Mouse (Mus musculus) cerebellum, adult 2 months (tissue): ENCODE measurements around the gene Sdhd. TPM values are rescaled to one million over a fixed set of nuclear protein-coding genes. Genes with fewer than 3 reads are reported as not detected.
A peak's percentile ranks its signal among the peaks of the same experiment; 100 is the strongest.

Experiments
- DNase-seq, 2 experiments: peaks; one replicate each; pipeline ENCODE4 v3.0.0; 2021
- H3K27ac ChIP-seq: fragments of 200-500 bp; 2 replicates; pipeline ENCODE4 v1.5.1; 2012; ENCODE audit warnings: low read length, control low read depth, inconsistent platforms; ENCODE audit not compliant: insufficient read depth
- H3K27me3 ChIP-seq: fragments of 200-500 bp; 2 replicates; pipeline ENCODE4 v1.6.1; 2012; ENCODE audit warnings: inconsistent platforms, mild to moderate bottlenecking, low read length, moderate library complexity; ENCODE audit not compliant: control insufficient read depth, insufficient read depth
- H3K4me1 ChIP-seq: fragments of 200-500 bp; 2 replicates; pipeline ENCODE4 v1.6.1; 2011; ENCODE audit warnings: low read length; ENCODE audit not compliant: control insufficient read depth, insufficient read depth
- H3K4me3 ChIP-seq: fragments of 200-500 bp; replicated peaks from 2 replicates; pipeline ENCODE3; 2011; ENCODE audit warnings: mild to moderate bottlenecking, low read depth, low read length, control low read depth; ENCODE audit not compliant: insufficient read depth
- CTCF ChIP-seq: fragments of 200-500 bp; IDR thresholded peaks from 2 replicates; pipeline ENCODE4 v1.5.1; 2011; ENCODE audit warnings: low read depth, mild to moderate bottlenecking, control low read depth, low read length, moderate library complexity, borderline replicate concordance; ENCODE audit not compliant: insufficient read depth
- POLR2A ChIP-seq: fragments of 200-500 bp; IDR thresholded peaks from 2 replicates; pipeline ENCODE4 v1.6.1; 2011; ENCODE audit warnings: low read length, control low read depth, borderline replicate concordance; ENCODE audit not compliant: insufficient read depth
- WGBS: fragments of 180-500 bp; shearing (Covaris S2); methylation state at CpG from one replicate; pipeline ENCODE4 v1.1.7; 2018; 5-methylcytosine and 5-hydroxymethylcytosine counted together
- polyA plus RNA-seq: library from polyadenylated mRNA; depleted of rRNA; stranded (reverse); fragments of >200 nt; gene quantifications from 2 replicates; pipeline ENCODE4 v1.2.3, GENCODE M21; 2012; rRNA removed

Gene Sdhd
- polyA plus RNA-seq, 1 experiment = 193 TPM

DNA sequence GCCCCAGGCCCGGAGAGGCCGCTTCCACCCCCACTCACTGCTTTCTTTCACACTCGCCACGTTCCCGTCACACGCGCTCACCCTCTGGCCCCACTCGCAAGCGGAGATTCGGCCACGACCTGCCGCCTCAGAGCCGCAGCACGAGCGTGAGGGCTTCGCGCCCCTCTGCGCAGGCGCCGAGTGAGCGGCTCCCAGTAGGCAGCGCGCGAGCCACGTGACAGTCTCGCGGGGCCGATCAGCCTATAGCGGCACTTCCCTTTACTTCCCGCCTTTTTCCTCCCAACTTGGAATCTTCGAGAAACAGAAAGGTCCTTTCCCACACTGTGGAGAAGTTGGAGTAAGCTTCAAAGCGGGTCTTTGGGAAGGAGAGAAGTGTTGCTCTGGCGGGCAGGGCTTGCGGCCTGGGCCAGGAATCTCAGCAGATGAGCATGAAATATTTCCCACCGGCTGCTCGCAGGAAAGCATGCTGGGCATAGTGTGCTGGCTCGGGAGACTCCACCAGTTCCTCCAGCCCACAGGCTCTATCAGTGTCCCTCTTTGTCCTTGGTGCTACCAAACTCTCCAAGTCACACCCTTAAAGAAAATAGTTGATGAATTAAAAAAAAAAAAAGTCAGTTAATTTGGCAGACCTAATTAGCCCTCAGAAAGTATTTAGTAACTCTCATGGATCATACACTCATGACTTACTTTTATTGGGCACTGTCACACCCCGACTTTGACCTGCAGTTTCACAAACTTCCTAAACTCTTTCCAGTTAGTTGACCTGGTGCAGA, 42.3 kb downstream of the Sdhd start, which contains the start of gene Tex12:
Gene Tex12 (minus strand): TSS at position 181 of the 773 bp plus-strand sequence.
- TF ChIP-seq CTCF = no peak
- no peak for TF ChIP-seq POLR2A
- H3K4me1 ChIP-seq = no peaks in the 10 kb centered on the region
- 87% methylated on average over 38 of the region's 38 CpGs for WGBS
- H3K27me3 ChIP-seq = no peaks in the 10 kb centered on the region; the same call in 1 of the 2 replicates
- no peak within 1 kb of the TSS for H3K27ac ChIP-seq
- no peak for DNase-seq
- no peak within 1 kb of the TSS for H3K4me3 ChIP-seq

DNA sequence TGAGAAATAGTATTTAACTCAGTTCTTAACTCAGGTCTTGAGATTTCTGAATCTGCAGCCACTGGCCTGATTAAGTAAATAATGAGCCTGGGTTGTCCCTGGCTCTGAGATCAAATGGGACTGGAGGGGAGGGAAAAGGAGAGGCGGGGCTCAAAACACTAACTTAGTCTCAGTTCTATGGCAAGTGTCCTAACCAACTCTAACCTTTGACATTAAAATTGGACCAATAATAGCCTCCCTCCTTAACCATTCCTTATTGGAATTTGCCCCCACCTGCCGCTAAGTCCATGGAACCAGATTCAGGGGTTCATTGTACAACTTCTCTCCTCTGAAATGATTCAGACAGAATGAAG, 48.5 kb downstream of the Sdhd start, which contains the start of gene Bco2:
Gene Bco2 (minus strand): TSS at position 88 of the 353 bp plus-strand sequence.
- WGBS = 48% methylated on average over 2 of the region's 2 CpGs
- peak within 1 kb of the TSS; percentile 54; the same call in 1 of the 2 replicates for H3K27ac ChIP-seq
- TF ChIP-seq CTCF (no peak), POLR2A (no peak)
- H3K27me3 ChIP-seq = no peaks in the 10 kb centered on the region
- no peaks in the 10 kb centered on the region for H3K4me1 ChIP-seq
- peak within 1 kb of the TSS; percentile 29 for H3K4me3 ChIP-seq
- no peak for DNase-seq

DNA sequence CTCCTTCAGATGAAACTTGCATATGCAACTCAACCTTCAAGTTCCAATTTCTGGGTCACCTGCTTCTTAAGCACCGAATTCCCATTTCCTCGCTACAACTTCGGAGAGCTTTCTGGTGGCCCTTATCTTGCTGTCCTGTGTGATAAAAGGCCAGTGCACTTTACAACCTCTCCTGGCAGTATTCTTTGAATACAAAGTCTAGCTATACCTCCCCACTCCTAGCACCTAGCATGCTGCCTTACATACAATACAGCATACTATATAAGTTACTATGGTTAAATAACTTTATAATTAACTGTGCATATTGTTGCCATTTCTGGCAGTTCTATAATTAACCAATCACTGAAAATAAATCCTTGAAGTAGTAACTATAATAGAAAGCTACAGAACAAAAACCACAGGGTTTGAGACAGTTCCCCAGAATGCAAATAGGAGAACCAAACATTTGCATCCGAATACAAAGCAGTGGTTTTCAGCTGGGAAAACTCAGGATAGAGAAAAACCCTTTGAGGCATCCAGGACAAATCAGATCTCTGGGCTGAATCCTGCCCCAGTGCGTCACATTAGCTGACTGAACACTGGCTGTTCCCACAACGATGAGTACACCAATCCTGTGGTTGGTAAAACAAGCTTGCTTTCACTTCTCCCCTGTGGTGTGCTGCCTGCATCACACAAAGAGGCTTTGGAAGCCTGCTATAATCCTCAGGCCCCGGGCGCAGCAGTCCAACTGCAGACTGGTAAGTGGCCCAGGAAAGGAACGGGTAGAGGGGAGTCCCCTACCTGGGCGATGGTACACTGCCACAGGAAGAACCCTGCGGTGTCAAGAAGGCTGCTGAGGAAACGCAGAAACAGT, 49.1 kb downstream of the Sdhd start, which contains the start of gene Il18:
Gene Il18 (plus strand): TSS at position 587 of the 853 bp plus-strand sequence.
- peak; percentile 18 to 35 for DNase-seq
- TF ChIP-seq POLR2A (no peak), CTCF (no peak)
- WGBS = 30% methylated on average over 12 of the region's 12 CpGs
- Histone ChIP-seq H3K27me3 (no peaks in the 10 kb centered on the region), H3K27ac (peak within 1 kb of the TSS; percentile 54; the same call in 1 of the 2 replicates), H3K4me3 (peak within 1 kb of the TSS; percentile 29), H3K4me1 (no peaks in the 10 kb centered on the region)

DNA sequence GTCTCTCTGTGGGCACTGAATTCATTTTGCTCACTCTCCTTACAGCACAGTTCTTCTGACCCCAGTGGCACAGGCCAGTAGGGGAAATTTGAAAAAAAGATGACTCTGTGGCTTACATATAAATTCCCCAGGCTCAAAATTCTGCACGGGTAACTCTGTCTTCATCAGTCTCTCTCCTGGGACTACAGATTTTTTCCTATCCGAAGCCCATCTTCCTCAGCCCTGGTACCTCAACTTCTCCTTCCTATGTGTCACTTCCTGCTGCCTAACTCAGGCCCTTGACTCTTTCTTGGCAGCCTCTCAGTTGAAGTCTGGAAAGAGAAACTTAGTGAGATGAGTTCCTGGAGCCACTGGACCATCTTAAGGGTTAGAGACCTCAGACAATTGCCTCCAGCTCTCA, 50.1 kb downstream of the Sdhd start:
- no peaks in the 10 kb centered on the region; the same call in 1 of the 2 replicates for H3K27me3 ChIP-seq
- TF ChIP-seq CTCF (no peak), POLR2A (no peak)
- no peak for DNase-seq
- WGBS = 75% methylated on average over 2 of the region's 2 CpGs
- no peak overlapping the region for H3K4me3 ChIP-seq
- no peak overlapping the region for H3K27ac ChIP-seq
- H3K4me1 ChIP-seq = no peaks in the 10 kb centered on the region

DNA sequence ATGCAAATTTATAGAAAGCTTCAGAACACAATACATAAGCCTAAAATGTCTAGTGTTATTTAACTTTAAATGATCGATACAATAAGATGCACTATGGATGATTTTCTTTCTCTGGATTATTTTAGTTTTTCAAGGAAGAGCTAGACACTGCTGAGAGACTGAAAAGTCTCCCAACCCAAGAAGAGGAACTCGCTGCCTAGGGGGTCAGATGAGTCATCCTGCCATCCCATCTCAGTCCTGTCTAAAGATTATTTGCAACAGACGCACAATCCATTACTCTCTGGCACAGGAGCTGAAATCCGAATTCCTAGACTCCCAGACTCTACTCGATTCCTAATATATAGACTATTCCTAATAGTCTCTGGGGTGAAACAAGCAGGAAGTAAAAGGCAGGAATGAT, 51.4 kb downstream of the Sdhd start:
- no peak overlapping the region for H3K4me3 ChIP-seq
- no peak overlapping the region for H3K27ac ChIP-seq
- no peak for DNase-seq
- no peak for TF ChIP-seq CTCF
- no peak for TF ChIP-seq POLR2A
- no peaks in the 10 kb centered on the region; the same call in 1 of the 2 replicates for H3K27me3 ChIP-seq
- WGBS = 77% methylated on average over 5 of the region's 5 CpGs
- H3K4me1 ChIP-seq = no peaks in the 10 kb centered on the region

DNA sequence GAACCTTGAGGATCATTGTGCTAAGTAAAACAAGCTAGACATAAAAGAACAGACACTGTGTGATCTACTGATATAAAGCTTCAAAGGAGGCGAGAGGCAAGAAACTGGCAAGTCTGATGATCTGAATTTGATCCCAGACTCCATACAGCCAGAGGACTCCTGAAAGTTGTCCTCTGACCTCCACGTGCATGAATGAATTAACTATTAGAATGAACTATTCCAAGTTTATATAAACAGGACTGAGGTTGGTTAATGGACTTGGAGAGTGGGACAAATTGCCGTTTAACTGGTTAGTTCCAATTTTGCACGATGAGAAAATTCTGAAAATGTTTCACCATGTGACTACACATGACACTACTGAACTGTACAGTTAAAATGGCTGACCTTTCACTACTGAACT, 54.7 kb downstream of the Sdhd start:
- 84% methylated on average over 4 of the region's 4 CpGs for WGBS
- H3K4me1 ChIP-seq = no peaks in the 10 kb centered on the region
- H3K27ac ChIP-seq = no peak overlapping the region
- DNase-seq = no peak
- no peak overlapping the region for H3K4me3 ChIP-seq
- TF ChIP-seq POLR2A (no peak), CTCF (no peak)
- H3K27me3 ChIP-seq = no peaks in the 10 kb centered on the region; the same call in 1 of the 2 replicates

DNA sequence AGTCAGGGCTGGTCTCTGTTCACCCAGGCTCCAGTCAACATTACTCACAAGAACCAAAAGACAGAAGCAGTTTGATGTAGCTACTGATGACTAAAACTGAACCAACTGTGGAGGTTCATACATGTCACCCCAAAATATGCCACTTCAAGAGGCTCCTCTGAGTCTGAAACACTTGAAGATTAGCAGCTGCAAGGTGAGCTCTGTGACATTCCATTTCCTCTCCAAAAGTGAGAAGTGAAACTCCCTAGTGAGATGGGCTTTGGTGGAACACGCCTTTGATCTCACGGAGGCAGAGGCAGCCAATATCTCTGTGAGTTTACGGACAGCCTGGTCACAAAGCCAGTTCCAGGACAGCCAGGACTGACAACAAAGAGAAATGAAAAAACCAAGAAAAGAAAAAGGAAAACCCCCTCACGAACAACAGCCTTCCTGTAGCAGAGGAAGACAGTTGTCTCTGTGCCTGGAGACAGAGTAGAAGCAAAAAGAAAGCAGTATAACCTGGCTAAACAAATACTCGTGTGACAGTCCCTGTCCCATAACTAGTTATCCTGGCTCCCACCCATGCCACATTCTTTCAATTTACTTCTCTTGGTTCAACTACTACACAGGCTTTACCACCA, 55.6 kb downstream of the Sdhd start:
- H3K4me3 ChIP-seq = no peak overlapping the region
- 43% methylated on average over 5 of the region's 5 CpGs for WGBS
- no peak for DNase-seq
- no peak for TF ChIP-seq CTCF
- TF ChIP-seq POLR2A = no peak
- no peaks in the 10 kb centered on the region for H3K4me1 ChIP-seq
- H3K27ac ChIP-seq = no peak overlapping the region
- H3K27me3 ChIP-seq = no peaks in the 10 kb centered on the region; the same call in 1 of the 2 replicates

Other genes with a start within 250 kb of the Sdhd start
- gene Plet1, start 109.3 kb downstream of the Sdhd start, polyA plus RNA-seq = 0.11 and 0.23 TPM in 2 replicates
- 51.2 and 57.0 TPM in 2 replicates for gene Pts, start 75.1 kb downstream of the Sdhd start, polyA plus RNA-seq
- gene Il18, start 49.0 kb downstream of the Sdhd start, polyA plus RNA-seq = 30.5 and 32.9 TPM in 2 replicates
- 1.1 and 1.4 TPM in 2 replicates for gene Bco2, start 48.6 kb downstream of the Sdhd start, polyA plus RNA-seq
- not detected in 2 replicates for gene Tex12, start 42.5 kb downstream of the Sdhd start, polyA plus RNA-seq
- gene Timm8b, start 98 bp upstream of the Sdhd start, polyA plus RNA-seq = 481 and 504 TPM in 2 replicates
- 1.8 and 2.3 TPM in 2 replicates for gene Pih1d2, start 13.5 kb upstream of the Sdhd start, polyA plus RNA-seq
- 11.4 and 12.3 TPM in 2 replicates for gene Nkapd1, start 13.7 kb upstream of the Sdhd start, polyA plus RNA-seq
- gene Dlat, start 56.0 kb upstream of the Sdhd start, polyA plus RNA-seq = 78.4 and 82.3 TPM in 2 replicates
- gene Dixdc1, start 135.7 kb upstream of the Sdhd start, polyA plus RNA-seq = 81.7 and 85.7 TPM in 2 replicates
- 3.0 and 3.8 TPM in 2 replicates for gene 2310030G06Rik, start 142.7 kb upstream of the Sdhd start, polyA plus RNA-seq
- 296 and 364 TPM in 2 replicates for gene Cryab, start 147.5 kb upstream of the Sdhd start, polyA plus RNA-seq
- 3.2 and 3.4 TPM in 2 replicates for gene Hspb2, start 148.5 kb upstream of the Sdhd start, polyA plus RNA-seq
- gene Fdxacb1, start 164.4 kb upstream of the Sdhd start, polyA plus RNA-seq = 7.3 and 8.0 TPM in 2 replicates
- gene Alg9, start 171.2 kb upstream of the Sdhd start, polyA plus RNA-seq = 22.5 and 23.7 TPM in 2 replicates
- gene 1110032A03Rik, start 171.7 kb upstream of the Sdhd start, polyA plus RNA-seq = 84.5 and 87.8 TPM in 2 replicates
- gene Ppp2r1b, start 241.5 kb upstream of the Sdhd start, polyA plus RNA-seq = 30.2 and 34.7 TPM in 2 replicates